Mouse (Mus musculus) midbrain, embryonic 11.5 days (tissue): Measurements from ENCODE around the gene Shisal2a. TPM values are rescaled to one million over a fixed set of nuclear protein-coding genes. Genes with fewer than 3 reads are reported as not detected.

Experiments
- ATAC-seq: fragments of 200-750 bp; cut with Nextera tagmentation; 2 replicates; pipeline ENCODE4 v1.8.0; 2017; ENCODE audit warnings: moderate TSS enrichment, moderate library complexity; ENCODE audit not compliant: low FRiP score
- DNase-seq: peaks from one replicate; pipeline ENCODE4 v3.0.0; 2015; ENCODE audit warnings: low spot score; ENCODE audit errors: missing footprints
- H3K27ac ChIP-seq: fragments of 300-500 bp; sonication (generic); 2 replicates; pipeline ENCODE4 v1.5.1; 2014; ENCODE audit warnings: low read depth, low read length
- H3K27me3 ChIP-seq: fragments of 300-500 bp; sonication (generic); 2 replicates; pipeline ENCODE4 v1.6.1; 2014; ENCODE audit warnings: mild to moderate bottlenecking, low read length, moderate library complexity, mixed read lengths; ENCODE audit not compliant: control insufficient read depth, insufficient read depth
- H3K36me3 ChIP-seq: fragments of 300-500 bp; sonication (generic); 2 replicates; pipeline ENCODE4 v1.6.1; 2014; ENCODE audit warnings: mild to moderate bottlenecking, low read length, moderate library complexity, mixed read lengths; ENCODE audit not compliant: control insufficient read depth, insufficient read depth
- H3K4me1 ChIP-seq: fragments of 300-500 bp; sonication (generic); 2 replicates; pipeline ENCODE4 v1.6.1; 2014; ENCODE audit warnings: low read length; ENCODE audit not compliant: control insufficient read depth, insufficient read depth
- H3K4me2 ChIP-seq: fragments of 300-500 bp; sonication (generic); 2 replicates; pipeline ENCODE4 v1.6.1; 2014; ENCODE audit warnings: mild to moderate bottlenecking, moderate library complexity
- H3K4me3 ChIP-seq: fragments of 300-500 bp; sonication (generic); 2 replicates; pipeline ENCODE4 v1.5.1; 2014; ENCODE audit warnings: low read depth, low read length
- H3K9ac ChIP-seq: fragments of 300-500 bp; sonication (generic); 2 replicates; pipeline ENCODE4 v1.6.1; 2014; ENCODE audit warnings: low read length
- H3K9me3 ChIP-seq: fragments of 300-500 bp; sonication (generic); 2 replicates; pipeline ENCODE4 v1.6.1; 2016; ENCODE audit warnings: low read length; ENCODE audit not compliant: control insufficient read depth
- WGBS: fragments of 180-500 bp; shearing (Covaris S2); extraction: QIAGEN DNeasy Blood & Tissue Kit; methylation state at CpG from one replicate; pipeline ENCODE4 v1.1.7; 2014; 5-methylcytosine and 5-hydroxymethylcytosine counted together
- polyA plus RNA-seq: library from polyadenylated mRNA; unstranded; fragments of >200 nt; fragmentation: Nextera tagmentation; extraction: Ambion mirVana; gene quantifications from 2 replicates; pipeline ENCODE4 v1.2.1, GENCODE M21; 2014

Shisal2a gene
- polyA plus RNA-seq, 1 experiment from 2014 or later, result 1.6 TPM

- Histone ChIP-seq H3K4me2 (no peak overlapping the region), H3K36me3 (peaks cover 8% of the 10 kb centered on the region), H3K27me3 (no peaks in the 10 kb centered on the region), H3K9ac (no peak overlapping the region), H3K4me3 (no peak overlapping the region), H3K27ac (no peak overlapping the region), H3K9me3 (no peaks in the 10 kb centered on the region), H3K4me1 (peaks cover 3% of the 10 kb centered on the region; the same call in 1 of the 2 replicates)
- no peak for ATAC-seq
- WGBS, result 88% methylated on average over 2 of the region's 2 CpGs
- peak; percentile 70 for DNase-seq
Measured at GRCm38 (mm10) chr4:108336765-108337164, 46.4 kb downstream of the Shisal2a start.

DNA sequence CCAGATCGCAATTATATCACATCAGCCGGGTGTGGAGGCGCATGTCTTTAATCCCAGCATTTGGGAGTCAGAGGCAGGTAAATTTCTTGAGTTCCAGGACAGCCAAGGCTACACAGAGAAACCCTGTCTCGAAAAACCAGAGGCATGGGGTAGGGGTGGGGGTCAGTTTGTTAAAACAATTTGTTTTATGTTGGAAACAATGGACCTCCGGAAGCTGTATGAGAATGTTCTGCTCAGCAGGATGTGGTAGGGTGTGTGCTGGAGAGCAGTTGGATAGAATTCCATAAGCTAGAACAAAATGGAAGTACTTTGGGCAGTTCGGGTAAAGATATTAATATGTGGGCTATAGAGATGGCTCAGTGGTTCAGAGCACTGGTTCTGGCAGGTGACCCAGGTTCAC, 47.7 kb downstream of the Shisal2a start:
- ATAC-seq, result no peak

GRCm38 (mm10) chr4:108332041-108332440, 51.1 kb downstream of the Shisal2a start:
- H3K9ac ChIP-seq, result no peak overlapping the region
- 91% methylated on average over 9 of the region's 9 CpGs for WGBS
- no peak overlapping the region for H3K4me3 ChIP-seq
- H3K9me3 ChIP-seq, result no peaks in the 10 kb centered on the region
- H3K27ac ChIP-seq, result no peak overlapping the region
- H3K4me2 ChIP-seq, result no peak overlapping the region
- ATAC-seq (no peak), DNase-seq (peak; percentile 41)
- 0 out of 2 replicates have a peak, but pooled peaks cover 3% of the 10 kb centered on the region for H3K4me1 ChIP-seq
- no peaks in the 10 kb centered on the region for H3K27me3 ChIP-seq
- H3K36me3 ChIP-seq, result peaks cover 6% of the 10 kb centered on the region

More for the DNA sequence above, 47.7 kb downstream of the Shisal2a start:
- Histone ChIP-seq H3K4me1 (peaks cover 3% of the 10 kb centered on the region; the same call in 1 of the 2 replicates), H3K27ac (no peak overlapping the region), H3K4me3 (no peak overlapping the region), H3K9me3 (no peaks in the 10 kb centered on the region), H3K9ac (no peak overlapping the region), H3K4me2 (no peak overlapping the region), H3K27me3 (no peaks in the 10 kb centered on the region), H3K36me3 (peaks cover 8% of the 10 kb centered on the region)
- peak; percentile 35 for DNase-seq
- 91% methylated on average over 6 of the region's 6 CpGs for WGBS

GRCm38 (mm10) chr4:108329840-108330239, 53.3 kb downstream of the Shisal2a start:
- H3K4me3 ChIP-seq, result no peak overlapping the region
- peaks cover 4% of the 10 kb centered on the region; the same call in 1 of the 2 replicates for H3K36me3 ChIP-seq
- H3K4me2 ChIP-seq, result no peak overlapping the region
- DNase-seq (peak; percentile 64), ATAC-seq (no peak)
- 98% methylated on average over 6 of the region's 6 CpGs for WGBS
- 0 out of 2 replicates have a peak, but pooled peaks cover 3% of the 10 kb centered on the region for H3K4me1 ChIP-seq
- no peaks in the 10 kb centered on the region for H3K9me3 ChIP-seq
- no peak overlapping the region for H3K27ac ChIP-seq
- no peaks in the 10 kb centered on the region for H3K27me3 ChIP-seq
- no peak overlapping the region for H3K9ac ChIP-seq

DNA sequence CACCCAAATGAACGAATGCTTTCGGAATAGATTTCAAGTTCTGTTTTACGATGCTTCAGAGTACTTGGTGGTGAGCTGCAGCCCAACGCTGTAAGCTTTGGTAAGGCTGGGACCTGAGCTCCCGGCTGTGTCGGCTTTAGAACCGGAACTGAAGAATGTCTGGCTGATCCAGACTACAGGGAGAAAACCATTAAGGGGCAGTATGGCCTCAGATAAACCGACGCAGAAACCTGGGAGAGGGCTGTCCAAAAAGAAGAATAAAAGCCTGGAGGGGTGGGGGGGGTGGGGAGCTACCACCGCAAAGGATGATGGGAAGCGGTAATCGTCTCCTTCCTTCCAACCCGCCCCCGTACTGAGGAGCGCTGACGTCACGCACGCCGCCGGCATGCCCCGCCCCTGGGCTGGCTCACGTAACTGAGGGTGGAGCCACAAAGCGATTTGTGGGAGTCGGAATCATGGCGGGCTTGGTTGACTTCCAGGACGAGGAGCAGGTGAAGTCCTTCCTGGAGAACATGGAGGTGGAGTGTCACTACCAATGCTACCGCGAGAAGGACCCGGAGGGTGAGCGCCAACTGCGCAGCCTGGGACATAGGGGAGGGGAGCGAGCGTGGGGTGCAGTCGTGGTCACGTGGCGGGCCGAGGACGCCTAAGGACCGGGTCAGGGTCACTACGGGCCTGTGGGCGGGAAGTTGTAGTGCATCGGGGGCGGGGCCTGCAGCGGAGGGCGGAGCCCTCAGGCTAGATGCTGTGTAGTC, 55.2 kb downstream of the Shisal2a start, which contains the start of gene Coa7:
Gene Coa7 (plus strand): TSS at position 411 of the 755 bp plus-strand sequence.
- WGBS, result under 1% methylated on average over 45 of the region's 45 CpGs
- Histone ChIP-seq H3K4me2 (peak within 1 kb of the TSS; percentile 60), H3K27ac (peak within 1 kb of the TSS; percentile 81), H3K4me1 (0 out of 2 replicates have a peak, but pooled peaks cover 3% of the 10 kb centered on the region), H3K9ac (peak within 1 kb of the TSS; percentile 69), H3K4me3 (peak within 1 kb of the TSS; percentile 66), H3K36me3 (no peaks in the 10 kb centered on the region; the same call in 1 of the 2 replicates), H3K27me3 (no peaks in the 10 kb centered on the region), H3K9me3 (no peaks in the 10 kb centered on the region)
- peak; percentile 100 for DNase-seq
- peak; percentile 95 for ATAC-seq

DNA sequence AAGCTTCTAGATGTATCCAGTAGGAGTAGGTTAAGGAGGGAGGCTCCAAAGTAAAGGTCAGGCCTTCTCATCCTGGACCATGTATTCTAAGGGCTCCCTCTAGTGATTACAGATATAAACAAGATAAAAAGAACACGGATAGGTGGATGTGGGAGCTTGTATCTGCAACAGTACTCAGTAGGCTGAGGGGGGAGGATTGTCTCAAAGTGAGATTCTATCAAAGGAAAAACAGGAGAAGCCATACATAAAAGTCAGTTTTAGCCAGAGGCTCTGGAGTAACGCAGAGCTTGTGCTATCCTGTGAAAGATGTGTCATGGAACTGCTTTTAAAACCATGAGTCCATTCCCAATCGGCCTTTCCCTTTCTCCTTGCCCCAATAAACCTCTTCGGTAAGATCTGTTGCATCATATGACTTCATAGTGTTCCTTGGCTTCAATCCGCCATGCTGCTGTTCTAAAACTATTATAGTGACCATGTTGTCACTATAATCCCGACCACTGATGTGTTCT, 56.0 kb downstream of the Shisal2a start:
- Histone ChIP-seq H3K4me2 (peak overlapping the region; percentile 60), H3K4me1 (0 out of 2 replicates have a peak, but pooled peaks cover 3% of the 10 kb centered on the region), H3K27ac (peak overlapping the region; percentile 81; the same call in 1 of the 2 replicates), H3K36me3 (no peaks in the 10 kb centered on the region; the same call in 1 of the 2 replicates), H3K27me3 (no peaks in the 10 kb centered on the region), H3K9ac (peak overlapping the region; percentile 69), H3K9me3 (no peaks in the 10 kb centered on the region), H3K4me3 (peak overlapping the region; percentile 66)
- 44% methylated on average over 6 of the region's 6 CpGs for WGBS
- DNase-seq (peak; percentile 89), ATAC-seq (no peak)

- no peak overlapping the region for H3K27ac ChIP-seq
- H3K27me3 ChIP-seq, result no peaks in the 10 kb centered on the region
- 0 out of 2 replicates have a peak, but pooled peaks cover 1% of the 10 kb centered on the region for H3K4me1 ChIP-seq
- no peak for ATAC-seq
- no peaks in the 10 kb centered on the region for H3K9me3 ChIP-seq
- no peaks in the 10 kb centered on the region for H3K36me3 ChIP-seq
- no peak overlapping the region for H3K4me2 ChIP-seq
- no peak overlapping the region for H3K9ac ChIP-seq
- DNase-seq, result no peak
- no peak overlapping the region for H3K4me3 ChIP-seq
- 77% methylated on average over 5 of the region's 5 CpGs for WGBS
Measured at GRCm38 (mm10) chr4:108323588-108323987, 59.6 kb downstream of the Shisal2a start.

- DNase-seq (no peak), ATAC-seq (no peak)
- no peak overlapping the region for H3K4me3 ChIP-seq
- H3K27me3 ChIP-seq, result no peaks in the 10 kb centered on the region
- H3K27ac ChIP-seq, result no peak overlapping the region
- no peak overlapping the region for H3K4me2 ChIP-seq
- no peak overlapping the region for H3K9ac ChIP-seq
- 76% methylated on average over 7 of the region's 7 CpGs for WGBS
- H3K4me1 ChIP-seq, result no peaks in the 10 kb centered on the region
- no peaks in the 10 kb centered on the region for H3K36me3 ChIP-seq
- H3K9me3 ChIP-seq, result no peaks in the 10 kb centered on the region
Measured at GRCm38 (mm10) chr4:108320627-108321380, 62.3 kb downstream of the Shisal2a start.
